Mouse (Mus musculus): ENCODE data around the gene Ttc19. TPM values are rescaled to one million over a fixed set of nuclear protein-coding genes. Genes with fewer than 3 reads are reported as not detected.

Gene Ttc19
- polyA plus RNA-seq, 1 experiment from 2014 or later = 17.5 TPM

DNA sequence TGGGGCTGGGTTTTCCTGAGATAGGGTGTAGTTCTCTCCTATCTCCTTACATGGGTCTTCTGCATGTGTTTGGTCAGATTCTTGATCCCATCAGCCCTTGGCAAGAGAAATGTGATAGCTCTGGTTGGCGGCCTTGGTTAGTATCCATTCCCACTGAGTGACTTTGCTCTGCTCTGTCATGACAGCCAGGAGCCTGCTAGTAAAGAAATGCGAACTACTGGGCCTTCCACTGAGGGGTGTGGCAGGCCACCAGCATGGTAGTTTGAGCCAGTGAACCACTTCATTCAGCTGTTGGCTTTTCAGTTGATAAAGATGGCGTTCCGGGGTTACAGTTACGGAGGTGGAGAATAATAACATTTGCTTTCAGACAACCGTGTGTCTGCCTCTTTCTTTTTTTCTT, 17.6 kb downstream of the Ttc19 start:
- Histone ChIP-seq H3K4me1 (ENCODE audit: control insufficient read depth, insufficient read depth, low read length) (no peaks in the 10 kb centered on the region), H3K9me3 (ENCODE audit: control insufficient read depth, low read length) (no peaks in the 10 kb centered on the region), H3K36me3 (ENCODE audit: control insufficient read depth, insufficient read depth, low read length) (peaks cover 24% of the 10 kb centered on the region; the same call in 1 of the 2 replicates), H3K27me3 (replicated peaks; ENCODE audit: control insufficient read depth, insufficient read depth, low read length) (no peaks in the 10 kb centered on the region), H3K9ac (ENCODE audit: low read depth, low read length) (no peak overlapping the region), H3K27ac (replicated peaks; ENCODE audit: low read depth, low read length) (no peak overlapping the region), H3K4me3 (ENCODE audit: low read depth, low read length) (no peak overlapping the region), H3K4me2 (ENCODE audit: low read depth, low read length) (no peak overlapping the region)
- DNase-seq (ENCODE audit: low spot score) (no peak), ATAC-seq (ENCODE audit: low read depth) (no peak)
- 83% methylated on average over 6 of the region's 6 CpGs for WGBS

GRCm38 (mm10) chr11:62305866-62306265, 24.6 kb downstream of the Ttc19 start:
- no peak overlapping the region for H3K27ac ChIP-seq (replicated peaks; ENCODE audit: low read depth, low read length)
- WGBS = 96% methylated on average over 2 of the region's 2 CpGs
- DNase-seq (ENCODE audit: low spot score) = no peak
- H3K36me3 ChIP-seq (ENCODE audit: control insufficient read depth, insufficient read depth, low read length) = peaks cover 39% of the 10 kb centered on the region
- ATAC-seq (ENCODE audit: low read depth) = no peak
- H3K9me3 ChIP-seq (ENCODE audit: control insufficient read depth, low read length) = no peaks in the 10 kb centered on the region
- H3K27me3 ChIP-seq (replicated peaks; ENCODE audit: control insufficient read depth, insufficient read depth, low read length) = no peaks in the 10 kb centered on the region
- no peak overlapping the region for H3K9ac ChIP-seq (ENCODE audit: low read depth, low read length)
- H3K4me3 ChIP-seq (ENCODE audit: low read depth, low read length) = no peak overlapping the region
- no peak overlapping the region for H3K4me2 ChIP-seq (ENCODE audit: low read depth, low read length)
- no peaks in the 10 kb centered on the region for H3K4me1 ChIP-seq (ENCODE audit: control insufficient read depth, insufficient read depth, low read length)

DNA sequence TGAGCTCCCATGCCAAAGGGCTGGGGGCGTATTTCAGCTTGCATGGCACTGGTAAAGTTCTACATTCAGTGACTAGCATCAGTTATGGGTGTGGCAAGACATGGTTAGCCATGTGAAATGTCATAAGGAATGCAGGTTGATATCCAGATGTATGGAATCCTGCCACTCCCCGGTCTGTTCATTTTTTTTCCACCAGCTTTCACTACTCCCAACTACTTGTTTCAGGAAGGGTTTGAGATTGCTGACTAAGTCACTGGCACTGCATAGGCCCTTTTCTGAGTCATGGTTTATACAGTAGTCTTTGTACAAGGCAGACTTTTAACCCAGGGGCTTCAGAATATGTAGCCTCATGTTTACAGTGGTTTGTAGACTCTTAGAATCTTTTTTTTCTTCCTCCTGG, 28.0 kb downstream of the Ttc19 start:
- no peak overlapping the region for H3K27ac ChIP-seq (replicated peaks; ENCODE audit: low read depth, low read length)
- 96% methylated on average over 2 of the region's 2 CpGs for WGBS
- H3K4me2 ChIP-seq (ENCODE audit: low read depth, low read length) = no peak overlapping the region
- no peaks in the 10 kb centered on the region for H3K4me1 ChIP-seq (ENCODE audit: control insufficient read depth, insufficient read depth, low read length)
- ATAC-seq (ENCODE audit: low read depth) (no peak), DNase-seq (ENCODE audit: low spot score) (no peak)
- H3K9me3 ChIP-seq (ENCODE audit: control insufficient read depth, low read length) = no peaks in the 10 kb centered on the region
- H3K9ac ChIP-seq (ENCODE audit: low read depth, low read length) = no peak overlapping the region
- peaks cover 61% of the 10 kb centered on the region for H3K36me3 ChIP-seq (ENCODE audit: control insufficient read depth, insufficient read depth, low read length)
- no peaks in the 10 kb centered on the region for H3K27me3 ChIP-seq (replicated peaks; ENCODE audit: control insufficient read depth, insufficient read depth, low read length)
- no peak overlapping the region for H3K4me3 ChIP-seq (ENCODE audit: low read depth, low read length)

GRCm38 (mm10) chr11:62314984-62315383, 33.7 kb downstream of the Ttc19 start:
- Histone ChIP-seq H3K36me3 (ENCODE audit: control insufficient read depth, insufficient read depth, low read length) (peaks cover 79% of the 10 kb centered on the region), H3K4me2 (ENCODE audit: low read depth, low read length) (no peak overlapping the region), H3K4me1 (ENCODE audit: control insufficient read depth, insufficient read depth, low read length) (no peaks in the 10 kb centered on the region), H3K4me3 (ENCODE audit: low read depth, low read length) (no peak overlapping the region), H3K9ac (ENCODE audit: low read depth, low read length) (no peak overlapping the region), H3K27me3 (replicated peaks; ENCODE audit: control insufficient read depth, insufficient read depth, low read length) (no peaks in the 10 kb centered on the region), H3K27ac (replicated peaks; ENCODE audit: low read depth, low read length) (no peak overlapping the region), H3K9me3 (ENCODE audit: control insufficient read depth, low read length) (no peaks in the 10 kb centered on the region)
- 92% methylated on average over 5 of the region's 5 CpGs for WGBS
- ATAC-seq (ENCODE audit: low read depth) = no peak
- DNase-seq (ENCODE audit: low spot score) = no peak

DNA sequence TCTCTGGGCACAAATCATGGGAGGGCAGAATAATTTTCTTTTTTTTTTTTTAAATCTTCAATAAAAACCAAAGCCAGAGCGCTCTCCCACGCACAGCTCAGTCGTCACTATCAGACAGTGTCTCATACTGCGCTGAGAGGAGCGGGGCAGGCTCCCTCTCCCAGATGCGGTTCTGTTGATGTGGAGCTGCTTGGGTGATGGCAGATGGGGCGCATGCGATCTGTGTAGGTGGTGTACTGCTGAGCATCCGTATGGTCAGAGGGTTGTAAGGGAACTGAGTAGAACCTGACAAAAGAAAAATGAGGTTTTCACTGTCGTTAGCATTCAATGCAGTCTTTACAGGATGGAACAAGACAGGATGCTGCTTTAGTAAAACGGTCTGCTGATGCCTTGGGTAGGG, 36.5 kb downstream of the Ttc19 start:
- Histone ChIP-seq H3K9ac (ENCODE audit: low read depth, low read length) (no peak overlapping the region), H3K4me2 (ENCODE audit: low read depth, low read length) (no peak overlapping the region), H3K36me3 (ENCODE audit: control insufficient read depth, insufficient read depth, low read length) (peaks cover 97% of the 10 kb centered on the region), H3K4me3 (ENCODE audit: low read depth, low read length) (no peak overlapping the region), H3K27ac (replicated peaks; ENCODE audit: low read depth, low read length) (no peak overlapping the region), H3K9me3 (ENCODE audit: control insufficient read depth, low read length) (no peaks in the 10 kb centered on the region), H3K4me1 (ENCODE audit: control insufficient read depth, insufficient read depth, low read length) (no peaks in the 10 kb centered on the region), H3K27me3 (replicated peaks; ENCODE audit: control insufficient read depth, insufficient read depth, low read length) (no peaks in the 10 kb centered on the region)
- DNase-seq (ENCODE audit: low spot score) = no peak
- ATAC-seq (ENCODE audit: low read depth) = no peak
- 88% methylated on average over 11 of the region's 11 CpGs for whole genome bisulfite sequencing

- H3K4me1 ChIP-seq (ENCODE audit: control insufficient read depth, insufficient read depth, low read length) = no peaks in the 10 kb centered on the region
- peaks cover 95% of the 10 kb centered on the region for H3K36me3 ChIP-seq (ENCODE audit: control insufficient read depth, insufficient read depth, low read length)
- DNase-seq (ENCODE audit: low spot score) (no peak), ATAC-seq (ENCODE audit: low read depth) (no peak)
- H3K4me2 ChIP-seq (ENCODE audit: low read depth, low read length) = no peak overlapping the region
- WGBS = 91% methylated on average over 3 of the region's 3 CpGs
- H3K9me3 ChIP-seq (ENCODE audit: control insufficient read depth, low read length) = no peaks in the 10 kb centered on the region
- no peak overlapping the region for H3K4me3 ChIP-seq (ENCODE audit: low read depth, low read length)
- H3K9ac ChIP-seq (ENCODE audit: low read depth, low read length) = no peak overlapping the region
- H3K27ac ChIP-seq (replicated peaks; ENCODE audit: low read depth, low read length) = no peak overlapping the region
- H3K27me3 ChIP-seq (replicated peaks; ENCODE audit: control insufficient read depth, insufficient read depth, low read length) = no peaks in the 10 kb centered on the region
Measured at GRCm38 (mm10) chr11:62320097-62320496, 38.8 kb downstream of the Ttc19 start.

DNA sequence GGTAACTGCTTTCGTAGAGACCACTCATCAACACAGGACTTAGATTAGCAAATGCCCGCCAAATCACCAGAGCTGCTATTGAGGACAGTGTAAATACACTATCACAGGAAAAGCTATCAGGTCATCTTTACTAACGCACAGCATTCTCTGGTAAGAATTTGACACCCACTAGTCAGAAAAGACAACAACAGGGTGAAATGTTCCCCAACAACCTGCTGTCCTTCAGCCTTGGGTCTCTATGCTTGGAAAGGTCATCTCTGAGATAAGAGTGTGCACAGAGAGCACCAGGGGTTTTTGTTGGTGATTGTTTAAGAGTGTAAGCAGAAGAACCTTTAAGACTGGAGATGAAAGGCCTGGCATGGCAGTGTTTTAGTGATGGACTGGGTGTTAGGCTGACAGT, 42.4 kb downstream of the Ttc19 start:
- Histone ChIP-seq H3K4me3 (ENCODE audit: low read depth, low read length) (no peak overlapping the region), H3K27ac (replicated peaks; ENCODE audit: low read depth, low read length) (no peak overlapping the region), H3K4me2 (ENCODE audit: low read depth, low read length) (no peak overlapping the region), H3K9ac (ENCODE audit: low read depth, low read length) (no peak overlapping the region), H3K4me1 (ENCODE audit: control insufficient read depth, insufficient read depth, low read length) (no peaks in the 10 kb centered on the region), H3K36me3 (ENCODE audit: control insufficient read depth, insufficient read depth, low read length) (peaks cover 93% of the 10 kb centered on the region), H3K27me3 (replicated peaks; ENCODE audit: control insufficient read depth, insufficient read depth, low read length) (no peaks in the 10 kb centered on the region), H3K9me3 (ENCODE audit: control insufficient read depth, low read length) (no peaks in the 10 kb centered on the region)
- DNase-seq (ENCODE audit: low spot score) (no peak), ATAC-seq (ENCODE audit: low read depth) (no peak)
- WGBS = 87% methylated on average over 3 of the region's 3 CpGs

DNA sequence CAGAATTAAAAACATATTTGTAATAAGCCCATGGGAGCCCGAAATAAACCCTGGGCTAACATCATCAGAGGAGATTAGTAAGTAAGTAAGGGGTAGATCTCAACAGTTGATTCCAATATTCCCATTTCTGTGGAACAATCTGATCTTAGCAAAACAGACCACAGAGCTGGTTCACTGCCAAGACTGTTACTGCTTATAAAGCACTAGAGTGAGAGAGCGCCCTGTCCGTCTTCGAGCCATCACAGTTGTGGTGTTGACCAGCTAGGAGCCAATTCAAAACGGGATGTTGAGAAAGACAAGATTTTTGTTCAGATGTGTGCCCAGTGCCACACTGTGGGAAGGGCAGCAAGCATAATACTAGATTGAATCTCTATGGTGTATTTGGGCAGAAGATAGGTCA, 49.9 kb downstream of the Ttc19 start:
- Histone ChIP-seq H3K9me3 (ENCODE audit: control insufficient read depth, low read length) (no peaks in the 10 kb centered on the region), H3K4me2 (ENCODE audit: low read depth, low read length) (no peak overlapping the region), H3K4me1 (ENCODE audit: control insufficient read depth, insufficient read depth, low read length) (no peaks in the 10 kb centered on the region), H3K4me3 (ENCODE audit: low read depth, low read length) (no peak overlapping the region), H3K27me3 (replicated peaks; ENCODE audit: control insufficient read depth, insufficient read depth, low read length) (no peaks in the 10 kb centered on the region), H3K27ac (replicated peaks; ENCODE audit: low read depth, low read length) (no peak overlapping the region), H3K36me3 (ENCODE audit: control insufficient read depth, insufficient read depth, low read length) (peaks cover 96% of the 10 kb centered on the region), H3K9ac (ENCODE audit: low read depth, low read length) (no peak overlapping the region)
- ATAC-seq (ENCODE audit: low read depth) (no peak), DNase-seq (ENCODE audit: low spot score) (peak; percentile 70)
- 74% methylated on average over 5 of the region's 5 CpGs for WGBS

DNA sequence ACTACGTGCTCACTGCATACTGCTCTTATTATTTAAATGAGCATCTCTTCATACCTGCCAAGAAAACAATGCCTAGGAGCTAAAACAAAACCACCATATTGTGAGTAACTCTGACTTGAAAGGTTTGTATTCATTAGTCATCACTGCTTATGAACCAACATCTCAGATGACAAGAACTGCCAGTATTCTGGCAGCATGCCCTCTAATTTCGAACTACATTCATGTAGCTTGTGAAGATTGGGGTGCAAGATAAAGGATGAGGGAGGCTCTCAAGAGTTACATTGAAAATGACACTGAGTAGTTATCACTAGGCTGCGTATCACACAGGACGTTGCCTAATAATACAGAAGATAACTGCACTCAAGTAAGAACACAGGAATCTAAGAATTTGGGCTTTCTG, 51.0 kb downstream of the Ttc19 start:
- ATAC-seq (ENCODE audit: low read depth) = no peak
- no peak overlapping the region for H3K4me3 ChIP-seq (ENCODE audit: low read depth, low read length)
- peaks cover 96% of the 10 kb centered on the region for H3K36me3 ChIP-seq (ENCODE audit: control insufficient read depth, insufficient read depth, low read length)
- no peak overlapping the region for H3K9ac ChIP-seq (ENCODE audit: low read depth, low read length)
- DNase-seq (ENCODE audit: low spot score) = no peak
- 81% methylated on average over 4 of the region's 4 CpGs for WGBS
- no peak overlapping the region for H3K4me2 ChIP-seq (ENCODE audit: low read depth, low read length)
- H3K4me1 ChIP-seq (ENCODE audit: control insufficient read depth, insufficient read depth, low read length) = no peaks in the 10 kb centered on the region
- no peaks in the 10 kb centered on the region for H3K9me3 ChIP-seq (ENCODE audit: control insufficient read depth, low read length)
- no peak overlapping the region for H3K27ac ChIP-seq (replicated peaks; ENCODE audit: low read depth, low read length)
- no peaks in the 10 kb centered on the region for H3K27me3 ChIP-seq (replicated peaks; ENCODE audit: control insufficient read depth, insufficient read depth, low read length)
